Mouse (Mus musculus): Measurements from ENCODE around the gene Gcc1.

Gene Gcc1

GRCm38 (mm10) chr6:28396853-28397457, 31.2 kb downstream of the Gcc1 start:
- CTCF ChIA-PET = no interaction called here
- POLR2A ChIA-PET = interaction anchor here in 1 of 4 experiments (0.6 to 1.0 kb wide), 2 partner anchors 328 to 388 kb away, joined by 3 read pairs; no protein-coding TSS in a partner anchor

- POLR2A ChIA-PET = interaction anchor here in 2 of 4 experiments (0.6 to 1.0 kb wide), 3 partner anchors 84 to 387 kb away, joined by 3 read pairs; no protein-coding TSS in a partner anchor
- CTCF ChIA-PET = interaction anchor here in 1 of 4 experiments (0.6 kb wide), 1 partner anchor 536 kb away, joined by 3 read pairs; no protein-coding TSS in a partner anchor
Observed at GRCm38 (mm10) chr6:28396051-28396852, 31.9 kb downstream of the Gcc1 start.

GRCm38 (mm10) chr6:28389038-28389437, 39.2 kb downstream of the Gcc1 start:
- CTCF ChIA-PET = no interaction called here
- POLR2A ChIA-PET = no interaction called here

DNA sequence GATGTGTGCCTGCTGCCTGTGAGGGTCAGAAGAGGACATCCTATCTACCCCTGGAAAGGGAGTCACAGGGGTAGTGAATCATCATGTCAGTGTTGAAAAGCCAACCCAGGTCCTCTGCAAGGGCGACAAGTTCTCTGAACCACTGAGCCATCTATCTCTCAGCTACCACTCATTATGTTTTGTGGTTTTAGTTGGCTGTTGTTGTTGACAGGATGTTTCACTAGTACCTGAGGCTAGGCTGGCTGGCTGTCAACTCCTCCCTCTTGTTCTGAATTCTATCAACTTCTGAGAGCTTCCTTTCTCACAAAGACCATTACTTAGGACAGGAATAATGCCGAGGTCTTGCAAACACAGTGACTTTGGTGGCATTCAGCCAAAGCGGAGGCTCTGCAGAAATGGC, 43.0 kb downstream of the Gcc1 start:
- CTCF ChIA-PET = no interaction called here
- POLR2A ChIA-PET = interaction anchor here in 1 of 4 experiments (0.7 kb wide), 1 partner anchor 19 kb away, joined by 3 read pairs; no protein-coding TSS in a partner anchor

DNA sequence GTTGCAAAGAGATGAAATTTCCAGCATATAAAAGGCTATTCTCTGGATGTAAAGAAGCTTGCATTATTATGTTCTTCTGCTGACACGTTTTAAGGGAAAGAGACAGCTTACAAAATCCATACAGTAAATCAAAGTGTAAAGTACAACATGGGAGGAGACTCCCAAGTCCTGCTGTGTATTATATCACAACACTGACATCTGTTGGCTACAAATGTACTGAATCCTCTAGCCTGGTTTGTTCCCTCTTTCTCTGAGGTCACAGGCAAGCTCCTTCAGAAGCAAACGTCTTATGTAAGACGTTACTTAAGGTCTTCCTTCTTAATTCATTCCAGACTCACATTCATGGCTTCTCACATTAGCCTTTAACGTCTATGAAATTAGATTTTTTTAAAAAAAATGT, 46.2 kb downstream of the Gcc1 start:
- ChIA-PET CTCF (no interaction called here), POLR2A (interaction anchor here in 1 of 4 experiments (1.0 kb wide), 1 partner anchor 29 kb away, joined by 3 read pairs; no protein-coding TSS in a partner anchor)

- POLR2A ChIA-PET = interaction anchor here in 1 of 4 experiments (0.6 kb wide), 1 partner anchor 58 kb away, joined by 3 read pairs; the partner anchor contains the start of gene Gcc1
- CTCF ChIA-PET = no interaction called here
Observed at GRCm38 (mm10) chr6:28369966-28370683, 58.1 kb downstream of the Gcc1 start.

- CTCF ChIA-PET = no interaction called here
- POLR2A ChIA-PET = no interaction called here
Observed at GRCm38 (mm10) chr6:28367575-28367974, 60.6 kb downstream of the Gcc1 start.

Measured in embryonic stem cell, embryonic (primary cell).